Mouse (Mus musculus): Measurements from ENCODE around the gene Usp15.

GRCm38 (mm10) chr10:123159316-123159715 lies 37.5 kb downstream of the Usp15 start:
- TF ChIP-seq CTCF (IDR thresholded peaks at IDR 0.05; ENCODE audit: borderline replicate concordance, extremely low read depth, insufficient read depth, insufficient read length): no peak
- TF ChIP-seq POLR2A (IDR thresholded peaks at IDR 0.05; ENCODE audit: borderline replicate concordance, extremely low read depth, insufficient read depth, insufficient read length, poor library complexity, severe bottlenecking): no peak
